Mouse (Mus musculus): ENCODE data around the gene Plk5. TPM values are rescaled to one million over a fixed set of nuclear protein-coding genes. Genes with fewer than 3 reads are reported as not detected.

The Plk5 gene
- total and polyA plus RNA-seq, 3 experiments: 0.19 TPM; not detected in 1

- peak; percentile 36 for DNase-seq (ENCODE audit: low read depth, low spot score)
- Histone ChIP-seq H3K9me3 (replicated peaks; ENCODE audit: insufficient read depth, low read length) (no peaks in the 10 kb centered on the region), H3K27ac (ENCODE audit: control insufficient read depth, low read depth, low read length) (no peak overlapping the region), H3K36me3 (ENCODE audit: control insufficient read depth in 1 of 2, insufficient read depth in 2 of 2, low read length in 2 of 2) (peaks cover 0 to 22% of the 10 kb centered on the region in 2 experiments; a peak in 2 of 4 replicates), H3K27me3 (ENCODE audit: control insufficient read depth in 1 of 2, insufficient read depth in 2 of 2, low read length in 2 of 2) (no peaks in the 10 kb centered on the region), H3K9ac (ENCODE audit: control insufficient read depth, low read depth, low read length, poor library complexity, severe bottlenecking) (no peak overlapping the region), H3K4me3 (ENCODE audit: control insufficient read depth in 1 of 2, insufficient read depth in 1 of 2, low read depth in 2 of 2, low read length in 2 of 2) (no peak overlapping the region), H3K4me1 (ENCODE audit: control insufficient read depth in 1 of 2, insufficient read depth in 2 of 2, low read length in 2 of 2) (peaks cover 9 to 39% of the 10 kb centered on the region in 2 experiments), H3K79me2 (ENCODE audit: control insufficient read depth, insufficient read depth, low read length, poor library complexity) (peaks cover 17% of the 10 kb centered on the region)
- no peak for TF ChIP-seq ELF1 (IDR thresholded peaks at IDR 0.05; ENCODE audit: low read depth, low read length)
- no peak for TF ChIP-seq ZKSCAN1 (IDR thresholded peaks at IDR 0.05; ENCODE audit: low read depth, low read length)
- no peak for TF ChIP-seq E2F4 (IDR thresholded peaks at IDR 0.05; ENCODE audit: borderline replicate concordance, low read depth, low read length)
- TF ChIP-seq JUND (IDR thresholded peaks at IDR 0.05; ENCODE audit: low read depth, low read length): no peak
- no peak for TF ChIP-seq ZMIZ1 (IDR thresholded peaks at IDR 0.05; ENCODE audit: low read depth, low read length)
- no peak for TF ChIP-seq HCFC1 (IDR thresholded peaks at IDR 0.05; ENCODE audit: low read depth, low read length)
- TF ChIP-seq SIN3A (IDR thresholded peaks at IDR 0.05; ENCODE audit: low read length): no peak
- no peak for TF ChIP-seq MEF2A (IDR thresholded peaks at IDR 0.05; ENCODE audit: extremely low read depth, insufficient replicate concordance, low read depth, low read length, poor library complexity, severe bottlenecking)
Measured at GRCm38 (mm10) chr10:80385310-80385709, 29.1 kb downstream of the Plk5 start.

DNA sequence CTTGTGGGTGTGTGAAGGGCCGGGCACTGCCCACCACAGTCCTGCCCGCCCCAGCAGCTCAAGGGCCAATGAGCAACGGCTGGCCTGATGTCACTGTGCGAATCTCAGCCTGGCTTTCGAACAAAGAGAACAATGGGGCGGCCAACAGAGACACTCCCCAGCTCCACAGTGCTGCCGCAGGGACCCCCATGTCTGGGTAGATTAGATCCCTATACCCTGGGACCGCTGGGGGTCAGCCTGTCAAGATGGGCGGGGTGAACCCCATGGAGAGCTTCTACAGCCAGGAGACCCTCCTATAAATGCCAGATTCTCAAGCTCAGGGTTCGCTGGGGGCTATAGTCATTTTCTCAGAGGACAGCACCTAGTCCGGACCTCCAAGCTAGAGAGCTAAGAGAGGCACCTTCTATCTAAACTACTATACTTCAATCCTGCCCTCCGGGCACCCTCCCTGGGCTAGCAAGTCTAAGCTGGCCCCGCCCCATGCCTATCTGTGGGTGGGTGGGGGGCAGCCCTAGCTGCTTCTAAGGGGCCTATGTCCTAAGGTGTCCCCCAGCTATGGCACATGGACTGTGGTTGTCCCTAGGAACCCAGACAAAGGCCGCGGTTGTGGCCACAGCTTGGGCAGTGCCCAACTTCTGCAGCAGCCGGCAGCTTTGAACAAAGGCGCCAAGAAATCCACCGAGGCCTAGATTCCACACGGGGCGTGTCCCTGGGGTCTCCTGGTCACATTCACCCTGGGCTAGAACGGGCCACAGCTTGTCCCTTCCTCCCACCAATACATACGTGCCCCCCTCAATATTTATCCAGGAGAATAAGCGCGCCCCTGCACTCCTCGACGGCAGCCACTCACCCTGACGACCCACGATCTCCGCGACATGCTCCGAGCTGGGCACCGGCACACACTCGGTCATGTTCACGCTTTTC is 29.8 kb downstream of the Plk5 start:
- H3K4me1 ChIP-seq (ENCODE audit: control insufficient read depth in 1 of 2, insufficient read depth in 2 of 2, low read length in 2 of 2): peaks cover 9 to 39% of the 10 kb centered on the region in 2 experiments
- no peak for TF ChIP-seq RAD21 (IDR thresholded peaks at IDR 0.05; ENCODE audit: low read depth, low read length)
- TF ChIP-seq USF1 (IDR thresholded peaks at IDR 0.05; ENCODE audit: low read depth, low read length): no peak
- TF ChIP-seq BHLHE40 (IDR thresholded peaks at IDR 0.05; ENCODE audit: borderline replicate concordance, low read depth, low read length): no peak
- TF ChIP-seq NRF1 (IDR thresholded peaks at IDR 0.05; ENCODE audit: insufficient read depth, low read depth, low read length, poor library complexity, severe bottlenecking): no peak
- TF ChIP-seq CTCF (IDR thresholded peaks at IDR 0.05 in 2 of 3, conservative IDR thresholded peaks at IDR 0.05 in 1 of 3; ENCODE audit: control insufficient read depth in 1 of 3, insufficient read depth in 1 of 3, low read depth in 2 of 3, low read length in 3 of 3, poor library complexity in 1 of 3, severe bottlenecking in 1 of 3): no peak
- TF ChIP-seq USF2 (IDR thresholded peaks at IDR 0.05; ENCODE audit: borderline replicate concordance in 1 of 2, insufficient read depth in 1 of 2, low read depth in 1 of 2, low read length in 2 of 2): no peak
- TF ChIP-seq RCOR1 (IDR thresholded peaks at IDR 0.05; ENCODE audit: low read depth, low read length): no peak
- no peak for TF ChIP-seq KAT2A (conservative IDR thresholded peaks at IDR 0.05; ENCODE audit: low read depth, low read length)
- no peak for TF ChIP-seq UBTF (IDR thresholded peaks at IDR 0.05; ENCODE audit: borderline replicate concordance, insufficient read depth, low read depth, low read length)
- TF ChIP-seq GATA1 (IDR thresholded peaks at IDR 0.05; ENCODE audit: low read depth, low read length): no peak
- no peak for TF ChIP-seq GABPA (IDR thresholded peaks at IDR 0.05; ENCODE audit: low read depth, low read length)
- TF ChIP-seq TBP (IDR thresholded peaks at IDR 0.05; ENCODE audit: low read depth, low read length): no peak
- TF ChIP-seq MAZ (IDR thresholded peaks at IDR 0.05; ENCODE audit: low read depth, low read length): no peak
- no peak for TF ChIP-seq CHD1 (IDR thresholded peaks at IDR 0.05; ENCODE audit: low read depth, low read length)
- TF ChIP-seq POLR2A (IDR thresholded peaks at IDR 0.05; ENCODE audit: control insufficient read depth in 1 of 2, insufficient read depth in 1 of 2, low read depth in 1 of 2, low read length in 2 of 2, poor library complexity in 1 of 2): no peak
- TF ChIP-seq ZNF384 (IDR thresholded peaks at IDR 0.05; ENCODE audit: low read depth, low read length): no peak
- TF ChIP-seq ETS1 (IDR thresholded peaks at IDR 0.05; ENCODE audit: low read depth, low read length): no peak
- no peak for TF ChIP-seq MYC (IDR thresholded peaks at IDR 0.05; ENCODE audit: low read depth, low read length)
- TF ChIP-seq TCF12 (IDR thresholded peaks at IDR 0.05; ENCODE audit: low read depth, low read length): no peak
- H3K9me3 ChIP-seq (replicated peaks; ENCODE audit: insufficient read depth, low read length): no peaks in the 10 kb centered on the region
- H3K79me2 ChIP-seq (ENCODE audit: control insufficient read depth, insufficient read depth, low read length, poor library complexity): peaks cover 17% of the 10 kb centered on the region
- no peak overlapping the region for H3K27ac ChIP-seq (ENCODE audit: control insufficient read depth, low read depth, low read length)
- peak overlapping the region; percentile 62 for H3K9ac ChIP-seq (ENCODE audit: control insufficient read depth, low read depth, low read length, poor library complexity, severe bottlenecking)
- no peaks in the 10 kb centered on the region for H3K27me3 ChIP-seq (ENCODE audit: control insufficient read depth in 1 of 2, insufficient read depth in 2 of 2, low read length in 2 of 2)
- peak overlapping the region; percentile 34 to 69 for H3K4me3 ChIP-seq (ENCODE audit: control insufficient read depth in 1 of 2, insufficient read depth in 1 of 2, low read depth in 2 of 2, low read length in 2 of 2)
- peaks cover 0 to 22% of the 10 kb centered on the region in 2 experiments; a peak in 2 of 4 replicates for H3K36me3 ChIP-seq (ENCODE audit: control insufficient read depth in 1 of 2, insufficient read depth in 2 of 2, low read length in 2 of 2)
- DNase-seq (ENCODE audit: low read depth, low spot score): no peak
